Mouse (Mus musculus): ENCODE measurements around the gene Bhmt. TPM values are rescaled to one million over a fixed set of nuclear protein-coding genes. Genes with fewer than 3 reads are reported as not detected.

Bhmt gene
- total and polyA plus RNA-seq, 3 experiments: not detected

GRCm38 (mm10) chr13:93683336-93683735, 45.6 kb upstream of the Bhmt start:
- no peaks in the 10 kb centered on the region for H3K79me2 ChIP-seq (replicated peaks; ENCODE audit: control insufficient read depth, extremely low read depth, insufficient read depth, poor library complexity, severe bottlenecking)
- no peaks in the 10 kb centered on the region for H3K27me3 ChIP-seq (replicated peaks)
- no peaks in the 10 kb centered on the region for H3K9me3 ChIP-seq (replicated peaks; ENCODE audit: low read length)
- dilution Hi-C loops (cut with MboI; ENCODE audit: extremely low pct_ligation_motif_present, extremely low pct_unique_long_range_greater_than_20kb, low sequenced_read_pairs): no loop called here
- peak; percentile 21 for DNase-seq (ENCODE audit: extremely low read depth)
- H3K4me3 ChIP-seq (replicated peaks in 1 of 3; ENCODE audit: low read depth in 2 of 3, low read length in 2 of 3, poor library complexity in 1 of 3): no peak overlapping the region
- no peak overlapping the region for H3K4me2 ChIP-seq (ENCODE audit: insufficient read depth, low read depth, poor library complexity, severe bottlenecking)
- no peak overlapping the region for H3K27ac ChIP-seq (ENCODE audit: insufficient read depth, low read depth)
- TF ChIP-seq MEF2A (IDR thresholded peaks at IDR 0.05; ENCODE audit: borderline replicate concordance, low read depth, low read length) (no peak), TCF12 (IDR thresholded peaks at IDR 0.05; ENCODE audit: low read depth, low read length) (no peak), HCFC1 (IDR thresholded peaks at IDR 0.05; ENCODE audit: low read depth, low read length) (no peak), NRF1 (IDR thresholded peaks at IDR 0.05; ENCODE audit: low read depth, low read length) (no peak), SMC3 (IDR thresholded peaks at IDR 0.05; ENCODE audit: low read depth, low read length) (no peak), CTCF (conservative IDR thresholded peaks at IDR 0.05 in 1 of 2, IDR thresholded peaks at IDR 0.05 in 1 of 2; ENCODE audit: low read depth in 2 of 2, low read length in 2 of 2) (no peak), POLR2A (IDR thresholded peaks at IDR 0.05; ENCODE audit: low read depth, low read length) (no peak), IRF4 (IDR thresholded peaks at IDR 0.05; ENCODE audit: low read depth, low read length) (no peak), TBP (conservative IDR thresholded peaks at IDR 0.05; ENCODE audit: low read depth, low read length) (no peak), MYC (IDR thresholded peaks at IDR 0.05; ENCODE audit: low read depth, low read length) (no peak), ZKSCAN1 (IDR thresholded peaks at IDR 0.05; ENCODE audit: borderline replicate concordance, low read depth, low read length) (no peak), UBTF (IDR thresholded peaks at IDR 0.05; ENCODE audit: low read depth, low read length) (no peak), CHD2 (IDR thresholded peaks at IDR 0.05; ENCODE audit: low read length) (no peak), BHLHE40 (IDR thresholded peaks at IDR 0.05; ENCODE audit: low read depth, low read length) (no peak), ZNF384 (IDR thresholded peaks at IDR 0.05; ENCODE audit: low read depth, low read length) (no peak), RAD21 (IDR thresholded peaks at IDR 0.05; ENCODE audit: low read depth, low read length) (no peak), ELF1 (IDR thresholded peaks at IDR 0.05; ENCODE audit: low read depth, low read length) (no peak)
- H3K36me3 ChIP-seq (replicated peaks in 1 of 2; ENCODE audit: control insufficient read depth in 1 of 2, insufficient read depth in 1 of 2, low read length in 1 of 2): no peaks in the 10 kb centered on the region
- no peak overlapping the region for H3K9ac ChIP-seq (ENCODE audit: insufficient read depth, low read depth)
- H3K4me1 ChIP-seq (ENCODE audit: control insufficient read depth in 1 of 2, insufficient read depth in 2 of 2): 0 out of 4 replicates have a peak, but pooled peaks cover 0 to 2% of the 10 kb centered on the region in 2 experiments
- in situ Hi-C loops (cut with MboI; ENCODE audit: low pct_ligation_motif_present, low pct_unique_long_range_greater_than_20kb, low sequenced_read_pairs): no loop called here

DNA sequence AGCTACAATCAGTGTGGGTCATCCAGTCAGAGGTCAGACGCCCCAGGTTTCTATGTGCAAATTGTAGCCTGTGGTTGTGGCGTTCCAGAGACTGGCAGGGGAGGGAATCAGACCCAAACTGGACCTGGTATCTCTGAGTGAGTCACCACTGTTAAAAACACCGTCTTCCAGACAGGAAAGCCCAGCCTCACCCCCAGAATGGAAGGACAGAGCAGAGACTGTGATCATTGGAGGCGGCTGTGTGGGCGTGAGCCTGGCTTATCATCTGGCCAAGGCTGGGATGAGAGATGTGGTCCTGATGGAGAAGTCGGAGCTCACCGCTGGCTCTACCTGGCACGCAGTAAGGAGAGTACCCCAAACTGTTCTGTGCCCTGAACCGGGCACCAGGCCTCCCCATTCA, 39.1 kb upstream of the Bhmt start:
- Histone ChIP-seq H3K36me3 (replicated peaks in 1 of 2; ENCODE audit: control insufficient read depth in 1 of 2, insufficient read depth in 1 of 2, low read length in 1 of 2) (no peaks in the 10 kb centered on the region), H3K9me3 (replicated peaks; ENCODE audit: low read length) (no peaks in the 10 kb centered on the region), H3K27me3 (replicated peaks) (no peaks in the 10 kb centered on the region), H3K4me1 (ENCODE audit: control insufficient read depth in 1 of 2, insufficient read depth in 2 of 2) (no peaks in the 10 kb centered on the region), H3K27ac (ENCODE audit: insufficient read depth, low read depth) (no peak overlapping the region), H3K4me3 (replicated peaks in 1 of 3; ENCODE audit: low read depth in 2 of 3, low read length in 2 of 3, poor library complexity in 1 of 3) (no peak overlapping the region), H3K9ac (ENCODE audit: insufficient read depth, low read depth) (no peak overlapping the region), H3K79me2 (replicated peaks; ENCODE audit: control insufficient read depth, extremely low read depth, insufficient read depth, poor library complexity, severe bottlenecking) (no peaks in the 10 kb centered on the region), H3K4me2 (ENCODE audit: insufficient read depth, low read depth, poor library complexity, severe bottlenecking) (no peak overlapping the region)
- dilution Hi-C loops (cut with MboI; ENCODE audit: extremely low pct_ligation_motif_present, extremely low pct_unique_long_range_greater_than_20kb, low sequenced_read_pairs) (no loop called here), in situ Hi-C loops (cut with MboI; ENCODE audit: low pct_ligation_motif_present, low pct_unique_long_range_greater_than_20kb, low sequenced_read_pairs) (no loop called here)
- DNase-seq (ENCODE audit: extremely low read depth): no peak
- no peak for TF ChIP-seq SIN3A (IDR thresholded peaks at IDR 0.05; ENCODE audit: low read length)
- TF ChIP-seq GABPA (IDR thresholded peaks at IDR 0.05; ENCODE audit: insufficient replicate concordance, low read depth, low read length): no peak
- TF ChIP-seq ZC3H11A (IDR thresholded peaks at IDR 0.05; ENCODE audit: low read depth, low read length): no peak
- TF ChIP-seq MYC (IDR thresholded peaks at IDR 0.05; ENCODE audit: low read depth, low read length): no peak
- TF ChIP-seq POLR2A (IDR thresholded peaks at IDR 0.05; ENCODE audit: low read depth, low read length): no peak
- no peak for TF ChIP-seq TCF12 (IDR thresholded peaks at IDR 0.05; ENCODE audit: low read depth, low read length)
- no peak for TF ChIP-seq TBP (conservative IDR thresholded peaks at IDR 0.05; ENCODE audit: low read depth, low read length)
- no peak for TF ChIP-seq PAX5 (IDR thresholded peaks at IDR 0.05; ENCODE audit: low read length)
- TF ChIP-seq JUND (conservative IDR thresholded peaks at IDR 0.05; ENCODE audit: low read depth, low read length): no peak
- no peak for TF ChIP-seq USF1 (IDR thresholded peaks at IDR 0.05; ENCODE audit: low read depth, low read length)
- no peak for TF ChIP-seq ETS1 (conservative IDR thresholded peaks at IDR 0.05; ENCODE audit: low read depth, low read length)
- TF ChIP-seq CTCF (conservative IDR thresholded peaks at IDR 0.05 in 1 of 2, IDR thresholded peaks at IDR 0.05 in 1 of 2; ENCODE audit: low read depth in 2 of 2, low read length in 2 of 2): no peak
- TF ChIP-seq MAZ (IDR thresholded peaks at IDR 0.05; ENCODE audit: low read depth, low read length): no peak
- TF ChIP-seq MXI1 (IDR thresholded peaks at IDR 0.05; ENCODE audit: low read depth, low read length): no peak
- TF ChIP-seq E2F4 (IDR thresholded peaks at IDR 0.05; ENCODE audit: insufficient replicate concordance, low read depth, low read length): no peak
- TF ChIP-seq EP300 (IDR thresholded peaks at IDR 0.05; ENCODE audit: low read length): no peak
- no peak for TF ChIP-seq POLR2AphosphoS2 (IDR thresholded peaks at IDR 0.05; ENCODE audit: low read depth, low read length)
